Mouse (Mus musculus): ENCODE measurements around the gene Garnl3.

DNA sequence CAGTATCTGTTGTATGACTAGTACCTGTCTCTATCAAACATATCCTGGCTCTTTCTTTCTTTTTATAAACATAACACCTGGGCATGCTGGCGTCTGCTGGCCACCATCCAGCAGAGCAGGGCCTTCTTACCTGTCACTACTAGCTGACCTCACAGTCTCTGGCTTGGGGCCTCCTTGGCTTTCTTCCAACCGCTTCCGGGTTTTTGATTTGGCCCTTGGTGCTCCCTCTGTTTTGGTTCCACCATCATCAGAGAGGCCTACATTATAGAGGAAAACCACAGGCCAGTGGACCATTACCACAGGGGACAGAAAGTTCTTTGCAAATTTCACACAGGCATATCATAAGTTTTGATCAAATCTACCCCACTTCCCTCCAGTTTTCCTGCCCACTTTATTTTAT lies 142.1 kb downstream of the Garnl3 start:
- TF ChIP-seq ZNF384 (IDR thresholded peaks at IDR 0.05; ENCODE audit: low read depth, low read length) (no peak), CHD2 (IDR thresholded peaks at IDR 0.05; ENCODE audit: low read depth, low read length) (no peak), HCFC1 (IDR thresholded peaks at IDR 0.05; ENCODE audit: borderline replicate concordance, insufficient read depth, low read length) (no peak), ZC3H11A (IDR thresholded peaks at IDR 0.05; ENCODE audit: borderline replicate concordance, low read depth, low read length) (no peak), MAFK (IDR thresholded peaks at IDR 0.05; ENCODE audit: insufficient read depth, low read depth, low read length) (no peak)

All from ES-E14 (cell line).